Mouse (Mus musculus): Measurements from ENCODE around the gene Dhx30. TPM values are rescaled to one million over a fixed set of nuclear protein-coding genes. Genes with fewer than 3 reads are reported as not detected.

Gene Dhx30
- polyA plus RNA-seq, 1 experiment from 2014 or later = 228 TPM

DNA sequence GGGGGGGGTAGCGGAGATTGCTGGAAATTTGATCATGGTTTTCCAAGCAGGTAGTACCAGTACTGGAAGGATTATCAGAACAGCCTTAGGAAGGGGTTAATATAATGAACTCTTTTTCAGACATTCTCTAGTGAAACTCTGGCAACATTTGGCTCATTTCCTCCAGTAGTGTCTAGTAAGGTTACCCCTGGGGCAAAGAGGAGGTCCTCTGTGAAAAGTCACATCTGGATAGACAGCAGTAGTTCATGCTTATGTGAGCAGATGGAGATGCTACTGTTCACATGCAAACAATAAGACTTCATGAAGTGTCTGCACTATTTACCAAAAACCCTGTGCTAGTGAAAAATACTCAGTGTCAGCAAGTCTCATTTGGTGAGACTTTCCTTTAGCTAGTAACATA, 60.4 kb downstream of the Dhx30 start:
- WGBS = 90% methylated on average over 1 of the region's 1 CpGs
- H3K36me3 ChIP-seq = no peaks in the 10 kb centered on the region
- H3K9me3 ChIP-seq = no peaks in the 10 kb centered on the region
- ATAC-seq (ENCODE audit: low FRiP score, low read depth) = no peak
- no peak overlapping the region for H3K27ac ChIP-seq (replicated peaks)
- H3K4me2 ChIP-seq (replicated peaks) = no peak overlapping the region
- peaks cover 43% of the 10 kb centered on the region for H3K4me1 ChIP-seq
- no peak overlapping the region for H3K9ac ChIP-seq (replicated peaks)
- no peak overlapping the region for H3K4me3 ChIP-seq
- H3K27me3 ChIP-seq = no peaks in the 10 kb centered on the region

DNA sequence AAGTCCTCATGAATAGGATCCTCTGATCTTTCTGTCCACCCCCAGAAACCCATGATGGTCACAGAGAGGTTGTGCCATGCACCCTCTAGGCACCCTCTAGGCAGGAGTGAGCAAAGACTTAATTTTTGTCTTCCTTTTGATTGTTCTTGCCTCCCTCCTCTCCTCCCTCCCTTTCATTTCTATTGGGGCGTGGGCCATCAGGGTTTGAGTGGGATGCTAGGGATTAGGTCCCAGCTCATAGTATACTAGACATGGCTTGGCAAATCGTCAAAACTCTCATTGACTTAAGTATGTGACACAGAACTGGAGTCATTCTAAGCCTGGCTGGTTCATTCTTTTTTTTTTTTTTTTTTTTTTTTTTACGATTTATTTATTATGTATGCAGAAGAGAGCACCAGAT, 62.8 kb downstream of the Dhx30 start:
- H3K4me3 ChIP-seq = peak overlapping the region; percentile 34
- peak overlapping the region; percentile 48 for H3K4me2 ChIP-seq (replicated peaks)
- peak overlapping the region; percentile 7; the same call in 1 of the 2 replicates for H3K9ac ChIP-seq (replicated peaks)
- H3K36me3 ChIP-seq = no peaks in the 10 kb centered on the region
- 33% methylated on average over 3 of the region's 3 CpGs for WGBS
- H3K4me1 ChIP-seq = peaks cover 59% of the 10 kb centered on the region
- no peaks in the 10 kb centered on the region for H3K27me3 ChIP-seq
- H3K9me3 ChIP-seq = no peaks in the 10 kb centered on the region
- ATAC-seq (ENCODE audit: low FRiP score, low read depth) = no peak
- H3K27ac ChIP-seq (replicated peaks) = peak overlapping the region; percentile 87

DNA sequence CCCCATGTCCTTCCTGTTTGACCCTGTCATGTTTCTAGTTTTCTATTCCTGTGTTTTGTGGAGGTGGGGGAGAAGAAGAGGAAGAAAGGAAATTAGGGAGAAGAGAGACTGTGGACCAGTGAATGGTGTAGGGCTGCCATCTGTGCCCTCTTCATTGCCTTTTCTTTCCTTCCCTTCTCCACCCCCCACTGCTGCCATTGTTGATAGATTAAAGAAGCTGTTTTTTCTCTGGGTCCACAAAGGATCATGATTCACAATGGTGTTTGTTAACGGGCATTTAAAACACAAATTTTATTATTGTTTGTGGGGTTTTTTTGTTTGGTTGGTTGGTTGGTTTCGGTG, 63.6 kb downstream of the Dhx30 start:
- Histone ChIP-seq H3K4me1 (peaks cover 59% of the 10 kb centered on the region), H3K4me3 (peak overlapping the region; percentile 34), H3K9me3 (no peaks in the 10 kb centered on the region), H3K27ac (replicated peaks) (peak overlapping the region; percentile 87), H3K36me3 (no peaks in the 10 kb centered on the region), H3K9ac (replicated peaks) (no peak overlapping the region), H3K27me3 (no peaks in the 10 kb centered on the region), H3K4me2 (replicated peaks) (peak overlapping the region; percentile 48)
- 8% methylated on average over 2 of the region's 2 CpGs for WGBS
- ATAC-seq (ENCODE audit: low FRiP score, low read depth) = peak; percentile 75

DNA sequence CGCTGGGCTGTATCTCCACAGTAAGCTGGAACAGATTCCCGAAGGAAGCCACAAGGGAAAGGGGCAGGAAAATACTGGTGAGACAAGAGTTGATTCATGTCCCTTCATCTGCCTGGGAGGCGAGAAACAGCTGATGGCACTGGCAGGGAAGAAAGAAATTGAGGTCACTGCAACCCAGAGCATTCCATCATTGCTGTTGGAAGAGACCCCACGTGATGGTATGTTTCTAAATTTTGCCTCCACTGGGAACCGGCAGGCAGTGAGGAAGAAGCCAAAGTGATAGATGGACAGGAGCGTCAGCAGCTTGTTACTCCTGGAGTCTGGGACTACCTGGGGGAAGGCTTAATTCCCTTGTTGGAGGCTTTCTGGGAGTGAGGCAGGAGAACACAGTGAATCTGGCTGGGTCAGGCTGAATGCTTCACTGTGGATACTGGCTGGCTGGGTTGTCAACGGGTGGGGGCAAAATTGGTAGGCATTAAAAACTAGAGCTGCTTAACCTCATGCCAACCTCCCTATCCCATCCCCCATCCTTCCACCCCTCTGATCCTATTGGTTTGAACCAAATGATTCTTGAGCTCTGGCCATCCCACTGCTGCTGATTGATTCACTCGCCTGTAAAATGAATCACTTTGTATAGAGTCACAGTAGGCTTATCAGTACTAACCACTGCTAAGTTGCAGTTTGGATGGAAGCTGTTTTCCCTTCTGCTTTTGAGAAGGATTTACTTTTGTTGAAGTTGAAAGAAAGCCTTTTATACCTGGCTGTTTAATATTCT, 64.1 kb downstream of the Dhx30 start:
- peak overlapping the region; percentile 87 for H3K27ac ChIP-seq (replicated peaks)
- H3K27me3 ChIP-seq = no peaks in the 10 kb centered on the region
- no peaks in the 10 kb centered on the region for H3K9me3 ChIP-seq
- H3K9ac ChIP-seq (replicated peaks) = peak overlapping the region; percentile 39; the same call in 1 of the 2 replicates
- peak; percentile 86 for ATAC-seq (ENCODE audit: low FRiP score, low read depth)
- peak overlapping the region; percentile 34 for H3K4me3 ChIP-seq
- 22% methylated on average over 8 of the region's 8 CpGs for WGBS
- H3K4me2 ChIP-seq (replicated peaks) = peak overlapping the region; percentile 48
- peaks cover 59% of the 10 kb centered on the region for H3K4me1 ChIP-seq
- no peaks in the 10 kb centered on the region for H3K36me3 ChIP-seq

DNA sequence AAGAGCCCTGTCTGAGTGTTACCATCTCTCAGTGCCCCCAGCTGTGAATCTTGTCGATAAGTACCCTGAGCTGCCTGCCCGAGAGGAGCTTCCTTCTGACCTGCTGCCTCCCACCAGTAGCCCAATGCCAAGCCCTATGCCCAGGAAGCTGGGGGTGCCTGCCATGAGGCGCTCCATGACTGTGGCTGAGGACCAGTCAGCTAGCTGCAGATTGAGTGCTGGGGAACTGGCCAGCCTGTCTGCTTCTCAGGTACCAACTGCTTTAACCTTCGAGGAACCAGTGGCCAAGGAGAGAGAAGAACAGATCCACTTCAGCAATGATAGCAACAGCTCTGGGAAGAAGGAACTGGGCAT, 64.7 kb downstream of the Dhx30 start:
- Histone ChIP-seq H3K27ac (replicated peaks) (peak overlapping the region; percentile 87), H3K36me3 (no peaks in the 10 kb centered on the region), H3K4me3 (peak overlapping the region; percentile 34), H3K27me3 (no peaks in the 10 kb centered on the region), H3K9me3 (no peaks in the 10 kb centered on the region), H3K9ac (replicated peaks) (peak overlapping the region; percentile 39), H3K4me1 (peaks cover 64% of the 10 kb centered on the region), H3K4me2 (replicated peaks) (peak overlapping the region; percentile 48)
- no peak for ATAC-seq (ENCODE audit: low FRiP score, low read depth)
- 59% methylated on average over 4 of the region's 4 CpGs for WGBS

DNA sequence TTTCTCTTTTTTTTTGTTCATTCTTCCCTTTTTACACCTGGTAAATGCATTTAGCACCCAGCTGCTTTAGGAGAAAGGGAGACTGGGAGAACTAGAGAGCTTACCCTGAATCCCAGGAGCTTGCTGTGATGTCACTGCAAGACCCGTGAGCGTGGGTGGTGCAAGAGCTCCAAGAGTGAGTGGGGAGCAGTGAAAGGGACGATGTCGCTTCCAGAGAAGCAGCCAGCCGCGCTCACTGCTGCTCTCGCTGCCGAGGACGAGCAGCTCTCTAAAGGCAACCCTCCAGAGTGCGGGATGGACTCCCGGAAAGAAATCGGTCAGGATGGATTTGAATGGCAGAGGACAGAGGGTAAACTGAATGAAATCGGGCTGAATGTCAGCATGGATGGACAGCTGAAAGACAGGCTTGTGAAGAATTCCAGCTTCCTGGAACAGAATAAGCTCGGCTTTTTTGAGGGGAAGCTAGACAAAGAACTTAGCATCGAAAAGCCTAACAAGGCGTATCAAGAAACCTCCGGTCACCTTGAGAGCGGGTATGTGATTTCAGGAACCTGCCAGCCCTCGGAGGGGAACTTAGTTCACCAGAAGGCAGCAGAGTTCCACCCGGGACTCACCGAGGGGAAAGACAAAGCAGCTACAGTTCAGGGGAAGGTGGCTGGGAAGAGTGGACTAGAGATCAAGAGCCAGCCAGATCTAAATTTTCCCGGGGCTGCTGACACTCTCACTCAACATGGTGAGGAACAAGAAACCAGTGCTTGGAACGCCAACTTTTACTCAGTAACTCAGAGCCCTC, 65.6 kb downstream of the Dhx30 start:
- Histone ChIP-seq H3K36me3 (no peaks in the 10 kb centered on the region), H3K27me3 (no peaks in the 10 kb centered on the region), H3K4me3 (peak overlapping the region; percentile 34), H3K4me2 (replicated peaks) (peak overlapping the region; percentile 48), H3K4me1 (peaks cover 65% of the 10 kb centered on the region), H3K27ac (replicated peaks) (peak overlapping the region; percentile 87), H3K9ac (replicated peaks) (peak overlapping the region; percentile 39), H3K9me3 (no peaks in the 10 kb centered on the region)
- 16% methylated on average over 23 of the region's 23 CpGs for WGBS
- ATAC-seq (ENCODE audit: low FRiP score, low read depth) = no peak

DNA sequence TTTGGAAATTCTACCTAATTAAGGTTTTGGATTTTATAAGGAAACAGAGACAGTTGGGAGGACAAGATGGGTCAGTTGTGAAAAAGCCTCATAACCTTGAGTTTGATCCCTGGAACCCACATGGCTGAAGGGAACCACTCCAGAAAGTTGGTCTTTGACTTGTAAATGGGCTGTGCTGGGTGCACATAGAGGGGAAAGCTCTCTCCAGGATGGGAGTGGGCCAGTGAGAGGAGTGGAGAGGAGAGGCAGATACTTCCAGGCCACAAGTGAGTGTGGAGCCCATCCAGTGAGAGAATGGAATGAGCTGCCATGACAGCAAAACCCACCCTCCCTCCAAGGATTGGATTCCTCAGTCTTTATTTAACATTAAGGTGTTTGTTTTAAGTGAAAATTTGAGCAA, 66.4 kb downstream of the Dhx30 start:
- Histone ChIP-seq H3K27me3 (no peaks in the 10 kb centered on the region), H3K4me3 (no peak overlapping the region), H3K9ac (replicated peaks) (no peak overlapping the region), H3K4me2 (replicated peaks) (no peak overlapping the region), H3K9me3 (no peaks in the 10 kb centered on the region), H3K4me1 (peaks cover 59% of the 10 kb centered on the region), H3K27ac (replicated peaks) (0 out of 2 replicates have a peak overlapping the region, but pooled peaks have one; percentile 11), H3K36me3 (no peaks in the 10 kb centered on the region)
- ATAC-seq (ENCODE audit: low FRiP score, low read depth) = no peak

DNA sequence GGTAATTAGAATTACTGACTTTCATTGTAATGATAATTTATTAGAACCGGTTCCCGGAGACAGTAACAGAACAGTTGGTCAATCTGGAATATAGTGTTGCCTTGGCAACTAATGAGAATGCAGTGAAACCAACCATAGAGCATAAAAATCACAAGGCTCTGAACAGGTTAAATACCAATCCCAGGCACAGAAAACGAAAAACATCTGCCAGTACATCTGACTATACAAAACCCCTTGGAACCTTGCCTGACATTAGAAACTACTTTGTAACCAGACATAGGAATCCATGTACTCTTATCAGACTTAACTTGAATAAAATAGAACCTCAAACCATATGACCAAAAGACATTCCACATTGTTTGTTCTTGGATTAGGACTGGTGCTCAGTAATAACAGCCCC, 69.8 kb downstream of the Dhx30 start:
- H3K9ac ChIP-seq (replicated peaks) = no peak overlapping the region
- no peaks in the 10 kb centered on the region for H3K36me3 ChIP-seq
- no peak for ATAC-seq (ENCODE audit: low FRiP score, low read depth)
- H3K27me3 ChIP-seq = no peaks in the 10 kb centered on the region
- no peaks in the 10 kb centered on the region for H3K9me3 ChIP-seq
- no peak overlapping the region for H3K4me2 ChIP-seq (replicated peaks)
- H3K4me1 ChIP-seq = peaks cover 33% of the 10 kb centered on the region
- 20% methylated on average over 3 of the region's 3 CpGs for WGBS
- no peak overlapping the region for H3K4me3 ChIP-seq
- no peak overlapping the region; the same call in 1 of the 2 replicates for H3K27ac ChIP-seq (replicated peaks)

DNA sequence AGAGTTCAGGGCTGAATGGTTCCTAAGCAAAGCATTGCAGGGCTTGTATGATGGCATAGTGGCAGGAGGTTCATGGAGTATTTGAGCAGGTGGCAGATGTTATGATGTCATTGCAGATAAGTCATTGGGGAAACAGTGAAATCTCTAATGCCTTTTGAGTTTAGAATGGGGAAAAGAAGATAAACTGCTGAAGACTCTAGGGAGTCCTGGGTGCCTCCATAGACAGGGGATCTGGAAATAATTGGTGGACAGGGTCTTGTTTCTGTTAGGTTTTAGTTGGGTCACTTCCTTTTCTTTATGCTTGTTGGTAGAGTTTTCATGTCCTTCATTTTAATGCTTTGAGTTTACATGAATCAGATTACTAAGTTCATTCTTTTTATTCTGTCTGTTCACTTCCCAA, 70.4 kb downstream of the Dhx30 start:
- H3K27ac ChIP-seq (replicated peaks) = 0 out of 2 replicates have a peak overlapping the region, but pooled peaks have one; percentile 30
- no peaks in the 10 kb centered on the region for H3K9me3 ChIP-seq
- H3K9ac ChIP-seq (replicated peaks) = no peak overlapping the region
- peaks cover 27% of the 10 kb centered on the region for H3K4me1 ChIP-seq
- H3K27me3 ChIP-seq = no peaks in the 10 kb centered on the region
- ATAC-seq (ENCODE audit: low FRiP score, low read depth) = no peak
- H3K4me3 ChIP-seq = no peak overlapping the region
- no peak overlapping the region for H3K4me2 ChIP-seq (replicated peaks)
- H3K36me3 ChIP-seq = no peaks in the 10 kb centered on the region

DNA sequence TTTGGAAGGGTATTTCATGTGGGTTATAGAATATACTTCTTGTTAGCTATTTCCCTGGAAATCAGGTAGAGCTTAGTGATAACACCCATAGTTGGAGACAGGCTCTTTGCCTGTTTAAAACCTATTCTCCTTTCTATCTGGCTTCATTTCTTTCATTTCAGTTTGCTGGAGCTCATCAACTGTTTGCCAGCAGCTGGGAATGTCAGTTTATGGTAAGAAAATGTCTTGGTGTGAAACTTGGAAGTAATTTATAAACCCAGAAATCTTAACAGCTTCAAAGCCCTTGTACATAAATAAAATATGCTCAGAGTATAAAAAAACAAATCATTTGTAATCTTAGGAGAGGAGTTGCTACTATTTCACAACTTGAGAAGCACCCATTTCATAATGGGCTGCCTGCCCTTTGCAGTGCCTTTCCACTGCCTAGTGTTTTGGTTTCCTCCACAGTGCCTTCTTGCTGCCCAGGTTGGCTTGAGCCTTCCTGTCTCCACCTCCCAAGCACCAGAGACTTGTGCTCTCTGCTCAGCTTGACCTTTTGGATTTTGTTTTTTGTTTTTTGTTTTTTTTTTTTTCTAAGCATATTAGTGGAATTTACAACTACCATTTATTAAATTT, 71.8 kb downstream of the Dhx30 start:
- no peak for ATAC-seq (ENCODE audit: low FRiP score, low read depth)
- Histone ChIP-seq H3K4me2 (replicated peaks) (no peak overlapping the region), H3K4me1 (peaks cover 15% of the 10 kb centered on the region), H3K36me3 (no peaks in the 10 kb centered on the region), H3K9me3 (no peaks in the 10 kb centered on the region), H3K4me3 (no peak overlapping the region), H3K9ac (replicated peaks) (no peak overlapping the region), H3K27me3 (no peaks in the 10 kb centered on the region), H3K27ac (replicated peaks) (no peak overlapping the region)

DNA sequence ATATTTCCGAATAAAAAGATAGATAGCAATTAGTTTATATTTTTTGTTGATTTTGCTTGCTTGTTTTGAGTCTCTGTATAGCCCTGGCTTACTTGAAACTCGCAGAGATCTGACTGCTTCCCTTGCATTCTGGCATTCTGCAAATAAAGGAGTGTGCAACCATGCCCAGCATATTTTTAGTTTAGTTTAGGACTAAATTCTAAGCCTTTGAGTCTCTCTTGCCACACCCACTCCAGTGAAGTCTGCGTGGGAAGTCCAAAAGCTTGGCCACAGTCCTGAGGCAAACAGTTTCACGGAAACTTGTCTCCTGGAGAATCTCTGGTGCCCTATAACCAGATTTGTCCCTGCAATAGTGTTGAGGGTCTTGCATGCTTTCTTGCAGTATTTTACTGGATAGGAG, 73.3 kb downstream of the Dhx30 start:
- no peak for ATAC-seq (ENCODE audit: low FRiP score, low read depth)
- H3K9ac ChIP-seq (replicated peaks) = no peak overlapping the region
- no peak overlapping the region for H3K27ac ChIP-seq (replicated peaks)
- peaks cover 9% of the 10 kb centered on the region for H3K36me3 ChIP-seq
- H3K4me2 ChIP-seq (replicated peaks) = no peak overlapping the region
- no peaks in the 10 kb centered on the region for H3K27me3 ChIP-seq
- H3K4me1 ChIP-seq = 0 out of 2 replicates have a peak, but pooled peaks cover 8% of the 10 kb centered on the region
- no peaks in the 10 kb centered on the region for H3K9me3 ChIP-seq
- H3K4me3 ChIP-seq = no peak overlapping the region
- 96% methylated on average over 4 of the region's 4 CpGs for WGBS

DNA sequence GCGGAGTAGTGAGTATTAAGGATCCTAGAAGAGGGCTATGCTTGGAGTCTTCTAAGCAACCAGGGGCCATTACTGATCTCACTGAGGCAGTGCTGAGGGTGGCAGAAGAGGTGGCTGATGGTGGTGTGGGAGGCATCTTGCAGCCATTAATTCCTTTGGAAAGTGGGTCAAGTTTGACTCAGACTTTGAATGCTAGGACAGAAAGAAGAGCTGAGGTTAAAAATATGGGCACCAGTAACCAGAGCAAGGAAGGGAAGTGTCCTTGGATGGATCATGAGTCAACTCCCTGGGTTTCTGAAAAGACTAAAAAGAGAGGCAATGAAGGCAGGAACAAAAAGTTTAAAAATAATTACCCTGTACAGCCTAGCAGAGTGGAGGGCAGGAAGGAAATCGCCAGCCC, 79.1 kb downstream of the Dhx30 start:
- no peak overlapping the region for H3K4me2 ChIP-seq (replicated peaks)
- 94% methylated on average over 2 of the region's 2 CpGs for WGBS
- H3K4me3 ChIP-seq = no peak overlapping the region
- H3K9me3 ChIP-seq = no peaks in the 10 kb centered on the region
- H3K9ac ChIP-seq (replicated peaks) = no peak overlapping the region
- no peak overlapping the region for H3K27ac ChIP-seq (replicated peaks)
- H3K36me3 ChIP-seq = peaks cover 46% of the 10 kb centered on the region
- ATAC-seq (ENCODE audit: low FRiP score, low read depth) = no peak
- no peaks in the 10 kb centered on the region for H3K4me1 ChIP-seq
- no peaks in the 10 kb centered on the region for H3K27me3 ChIP-seq

All from midbrain, embryonic 12.5 days (tissue).